17 mouse cellular contexts compared by ENCODE assay signal in genomic region chr2:129558008-129558874, GRCm38 (mm10). TPM values are rescaled to one million over a fixed set of nuclear protein-coding genes. Genes with fewer than 3 reads are reported as not detected.
DNase-seq lines count a peak whose midpoint lies in the region; TF ChIP-seq lines count a peak whose summit lies in the region.
"Had no signal": no experiment of that assay in that cellular context is flagged by ENCODE, and none has a peak within 500 bp of the region (broad histone marks: within the 10 kb centered on the region; RNA-seq: fewer than 3 reads in every experiment).

No protein-coding gene starts in this region.

- DNase-seq in heart, adult 11 months, result peak; percentile 95
- DNase-seq in heart, postnatal 25 days (ENCODE audit: low spot score), result no peak
- DNase-seq in 3134 (ENCODE audit: extremely low read depth, insufficient read length, low spot score), result peak; percentile 44
- peak; percentile 40 for DNase-seq in brain, embryonic 14.5 days (ENCODE audit: low read depth)
- DNase-seq in heart, postnatal 14 days, result peak; percentile 28 to 35
- no peak for DNase-seq in urinary bladder, postnatal 4 days (ENCODE audit: low spot score in 2 of 2)
- DNase-seq in right cerebral cortex, postnatal 14 days, result no peak
- no peak for DNase-seq in spleen, postnatal 36 days (ENCODE audit: low spot score in 2 of 2)
- DNase-seq: adrenal gland, adult 2 months; cerebellum, adult 11 months; liver, embryonic 13.5 days; retina, postnatal 1 day had no signal

- TF ChIP-seq POLR2A in brain, embryonic 14.5 days (IDR thresholded peaks at IDR 0.05; ENCODE audit: borderline replicate concordance, extremely low read depth, insufficient read depth, insufficient read length, poor library complexity, severe bottlenecking), result no peak

- intact Hi-C loops in heart, postnatal 25 days (cut with DNase I), result no loop called here
- intact Hi-C loops in heart, postnatal 14 days (cut with DNase I), result no loop called here

- no peak for TF ChIP-seq CTCF in brain, embryonic 14.5 days (IDR thresholded peaks at IDR 0.05; ENCODE audit: borderline replicate concordance, extremely low read depth, insufficient read depth, insufficient read length)

RNA-seq across cellular contexts. Expression of gene F830045P16Rik, which starts 21.8 kb away (rescaled TPM):
- total RNA-seq in heart, postnatal 25 days (2021), result not detected
- polyA plus RNA-seq in brain, embryonic 14.5 days (2012; rRNA removed), result not detected in 2 replicates
- under 1 TPM; 0.14 to 0.15 TPM for total RNA-seq in heart, postnatal 14 days (2021)
- total RNA-seq: adrenal gland, adult 2 months had no signal
- polyA plus RNA-seq: adrenal gland, adult 2 months; embryonic facial prominence, embryonic 11.5 days; forebrain, embryonic 13.5 days; heart, embryonic 15.5 days; intestine, embryonic 14.5 days; liver, embryonic 13.5 days; Patski had no signal

RNA-seq across cellular contexts. Expression of gene Sirpa, which starts 34.4 kb away (rescaled TPM):
- total RNA-seq in heart, postnatal 25 days (2021), result 10 to 100 TPM; 24.6 to 28.1 TPM
- 36.2 and 44.6 TPM in 2 replicates for polyA plus RNA-seq in brain, embryonic 14.5 days (2012; rRNA removed)
- total RNA-seq in heart, postnatal 14 days (2021), result 10 to 100 TPM; 27.1 to 28.7 TPM

Comparison
In these comparisons a context has a peak if more than half of its experiments do, and no peak if none do; other contexts are left out.
1. DNase-seq: peak in heart, adult 11 months (single experiment), 3134 (single experiment), brain, embryonic 14.5 days (single experiment) and heart, postnatal 14 days (2 of 2); none in heart, postnatal 25 days (single experiment), urinary bladder, postnatal 4 days (0 of 2), right cerebral cortex, postnatal 14 days (single experiment) and spleen, postnatal 36 days (0 of 2).